Mouse (Mus musculus): ENCODE results near the gene Srp72.

Gene Srp72

DNA sequence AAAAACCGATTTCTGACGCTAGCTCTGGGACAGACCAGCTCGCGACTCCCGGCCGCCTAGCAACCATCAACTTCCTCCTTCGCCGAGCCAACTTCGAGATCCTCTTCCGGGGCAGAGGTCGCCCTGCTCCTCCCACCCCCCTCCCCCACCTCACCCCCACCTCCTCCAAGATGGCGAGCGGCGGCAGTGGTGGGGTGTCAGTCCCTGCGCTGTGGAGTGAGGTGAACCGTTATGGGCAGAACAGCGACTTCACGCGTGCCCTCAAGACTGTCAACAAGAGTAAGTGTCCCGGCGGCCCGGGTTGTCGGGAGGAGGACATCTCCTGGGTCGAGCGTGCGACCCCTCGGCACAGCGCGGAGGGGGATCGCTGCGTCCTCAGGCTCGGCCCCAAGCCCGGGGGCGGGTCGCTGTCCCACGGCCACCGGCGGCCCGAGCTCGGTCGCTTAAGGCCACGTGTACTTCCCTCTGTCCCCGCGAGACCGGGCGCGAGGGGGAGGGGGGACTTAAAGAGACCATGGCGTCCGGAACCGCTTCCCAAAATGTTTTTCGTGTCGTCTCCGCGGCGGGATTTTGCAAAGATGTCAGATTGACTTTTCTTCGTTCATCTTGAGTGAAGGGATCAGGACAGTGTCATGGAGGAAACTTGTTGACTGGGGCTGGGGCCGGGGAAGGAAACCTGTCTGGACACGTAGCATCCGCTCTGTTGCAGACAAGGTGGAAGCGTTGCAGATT lies at the start of gene Srp72:
TSS of gene Srp72 (plus strand) at position 130 of the 732 bp plus-strand sequence.
- DNase-seq (ENCODE audit: low spot score in 2 of 2): peak; percentile 68 to 91

GRCm38 (mm10) chr5:76928124-76928832 lies 46.2 kb upstream of the Srp72 start:
- no peak for DNase-seq (ENCODE audit: low spot score in 2 of 2)

GRCm38 (mm10) chr5:76929180-76929877 lies 45.2 kb upstream of the Srp72 start:
- DNase-seq (ENCODE audit: low spot score in 2 of 2): no peak

DNA sequence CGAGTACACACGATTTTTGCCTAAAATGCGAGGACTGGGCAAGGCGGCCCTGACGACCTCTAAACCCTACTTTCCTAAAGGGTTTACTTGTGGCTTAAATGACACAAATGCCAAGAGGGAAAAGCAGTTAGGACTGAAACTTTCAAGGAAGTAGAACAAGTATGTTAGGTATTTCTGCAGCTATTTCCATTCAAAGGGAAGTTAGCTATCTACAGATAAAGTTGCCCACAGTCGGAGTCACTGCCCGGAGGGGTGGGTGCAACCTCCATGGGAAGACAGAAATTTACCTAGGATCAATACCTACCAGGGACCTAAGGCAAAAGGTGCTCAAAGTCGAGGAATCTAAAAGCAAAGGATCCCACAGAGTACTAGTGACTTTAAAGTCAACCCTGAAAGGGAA lies 34.8 kb upstream of the Srp72 start:
- DNase-seq (ENCODE audit: low spot score in 2 of 2): no peak

GRCm38 (mm10) chr5:76941975-76942374 lies 32.5 kb upstream of the Srp72 start:
- DNase-seq (ENCODE audit: low spot score in 2 of 2): no peak

DNA sequence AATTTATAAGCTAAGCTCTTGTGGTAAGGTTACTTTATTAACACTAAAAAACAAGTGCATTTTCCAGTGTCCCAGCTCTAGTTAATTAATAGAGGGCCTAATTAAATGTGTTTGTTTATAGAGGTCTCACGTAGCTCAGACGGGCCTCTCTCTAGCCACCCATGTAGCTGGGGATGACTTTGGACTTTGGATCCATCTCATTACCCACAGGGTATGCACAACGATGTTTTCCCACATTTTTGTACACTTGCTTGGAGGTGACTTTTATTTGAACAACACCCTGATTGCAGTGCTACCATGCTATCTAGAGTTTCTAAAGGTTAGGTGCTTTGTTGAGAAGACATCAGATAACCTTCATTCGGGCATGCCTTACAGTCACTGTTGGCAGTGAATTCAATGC lies 32.0 kb upstream of the Srp72 start:
- DNase-seq (ENCODE audit: low spot score in 2 of 2): no peak

DNA sequence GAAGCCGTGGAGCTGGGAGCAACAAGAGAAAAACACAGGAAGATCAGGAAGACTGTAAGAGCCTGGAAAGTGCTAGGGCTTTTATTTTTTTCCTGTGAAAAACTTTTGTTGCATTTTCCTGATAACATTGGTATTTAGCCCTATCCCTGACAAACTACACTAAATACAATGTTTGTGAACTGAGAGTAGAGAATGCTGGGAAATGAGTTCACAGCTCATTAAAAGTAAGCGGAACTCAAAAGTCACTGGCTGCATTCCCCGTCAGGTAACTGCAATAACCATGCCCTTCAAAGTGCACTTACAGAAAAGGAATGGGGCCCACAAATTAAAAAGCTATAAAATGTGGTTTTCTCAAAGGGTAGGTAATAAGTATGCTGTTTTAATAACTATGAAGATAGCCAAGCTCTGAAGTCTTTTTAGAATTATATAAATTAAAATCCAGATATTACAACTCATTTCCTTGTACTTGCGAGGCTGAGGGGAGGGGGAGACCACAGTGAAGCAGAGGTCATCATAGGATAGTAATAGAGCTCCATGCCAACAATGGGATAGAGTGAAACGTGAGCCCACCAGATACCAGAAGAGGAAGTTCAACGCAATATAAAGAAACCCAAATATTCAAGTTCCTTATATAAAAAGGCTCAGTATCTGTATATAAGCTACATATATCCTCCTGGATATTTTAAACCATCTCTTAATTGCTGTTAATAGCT lies 29.4 kb upstream of the Srp72 start:
- no peak for DNase-seq (ENCODE audit: low spot score in 2 of 2)

DNA sequence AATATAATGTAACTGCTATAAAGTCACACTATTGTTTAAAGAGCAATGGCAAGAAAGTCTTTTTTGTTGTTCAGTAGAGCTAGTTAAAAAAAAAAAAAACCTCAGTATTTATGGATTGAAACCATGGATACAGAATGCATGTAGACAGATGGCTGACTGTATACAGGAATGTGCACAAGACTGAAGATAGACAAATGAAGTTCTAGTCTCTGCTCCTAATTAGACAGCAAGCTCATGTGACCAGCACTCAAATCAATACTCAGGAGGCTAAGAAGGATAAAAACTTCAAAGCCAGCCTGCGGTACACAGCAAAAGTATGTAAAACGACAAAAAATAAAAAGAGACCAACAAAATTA lies 28.8 kb upstream of the Srp72 start:
- DNase-seq (ENCODE audit: low spot score in 2 of 2): no peak

DNA sequence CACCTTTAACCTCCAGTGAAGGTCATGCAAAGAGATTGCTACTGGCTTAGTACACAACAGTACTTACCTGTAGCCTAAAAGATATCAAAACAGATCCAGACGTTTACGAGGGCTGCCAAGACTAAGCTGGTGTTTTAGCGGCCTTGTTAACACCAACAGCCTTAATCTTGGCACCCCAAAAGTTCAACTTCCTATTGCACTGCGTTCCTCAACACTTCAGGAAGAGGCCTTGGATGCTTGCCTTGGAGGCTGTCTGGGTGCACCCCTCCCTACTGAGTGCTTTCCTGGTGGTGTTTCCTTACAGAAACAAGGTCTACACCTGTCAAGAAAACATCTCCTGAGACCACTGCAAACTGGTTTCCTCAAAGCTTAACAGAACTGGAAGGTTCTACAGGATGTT lies 27.3 kb upstream of the Srp72 start:
- no peak for DNase-seq (ENCODE audit: low spot score in 2 of 2)

DNA sequence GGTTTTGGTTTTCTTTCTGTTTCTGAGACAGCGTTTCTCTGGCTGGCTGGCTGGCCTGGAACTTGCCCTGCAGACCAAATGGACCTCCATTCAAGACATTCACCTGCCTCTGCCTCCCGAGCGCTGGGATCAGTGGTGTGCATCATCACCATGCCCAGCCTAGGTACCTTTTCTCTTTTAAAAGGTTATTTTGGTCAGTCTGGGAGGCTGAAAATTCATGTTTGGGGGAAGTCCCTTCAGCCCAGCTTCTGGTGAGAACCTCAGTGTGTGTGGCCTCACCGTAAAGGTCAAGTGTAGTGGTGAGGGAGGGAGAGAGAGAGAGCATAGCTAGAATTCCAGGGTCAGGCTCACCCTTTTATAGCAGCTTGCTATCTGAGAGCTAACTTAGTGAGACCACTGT lies 26.7 kb upstream of the Srp72 start:
- no peak for DNase-seq (ENCODE audit: low spot score in 2 of 2)

DNA sequence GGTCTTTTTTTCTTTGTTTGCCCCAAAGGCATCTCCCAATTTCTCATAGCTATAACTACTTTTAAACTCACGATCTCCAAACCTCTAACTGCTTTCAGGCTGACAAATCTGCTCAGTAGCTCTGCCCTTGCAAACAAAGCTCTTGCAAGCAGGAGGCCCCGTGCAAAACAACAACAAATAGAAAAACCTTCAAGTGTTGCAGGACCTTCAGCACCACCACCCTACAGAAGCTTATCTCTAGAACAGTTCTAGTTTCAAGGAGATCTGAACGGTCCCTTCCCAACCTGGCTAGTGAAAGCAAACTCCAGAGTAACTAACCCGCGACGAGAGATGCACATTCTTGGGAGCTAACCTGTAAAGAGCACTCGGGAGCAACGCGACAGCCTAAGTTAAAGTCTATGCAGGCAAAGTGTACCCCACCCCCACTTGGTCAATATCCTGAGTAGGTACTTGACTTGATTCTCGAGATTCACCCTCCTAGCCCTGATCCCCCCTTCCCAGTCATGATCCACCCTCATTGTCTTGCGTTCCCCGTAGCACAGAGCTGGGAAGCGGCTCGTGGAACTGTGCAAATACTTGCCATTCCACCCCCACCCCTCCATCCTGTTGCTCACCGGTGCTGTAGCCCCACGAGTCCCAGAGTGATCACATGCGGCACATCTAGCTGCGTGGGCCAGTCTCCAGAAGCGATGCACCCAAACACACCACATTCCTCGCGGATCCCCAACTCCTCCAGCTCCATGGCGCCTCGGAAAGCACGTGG lies 24.0 kb upstream of the Srp72 start:
- peak in 1 of 2 experiments; percentile 21 for DNase-seq (ENCODE audit: low spot score in 2 of 2)

GRCm38 (mm10) chr5:76951106-76952027 lies 23.1 kb upstream of the Srp72 start, which contains the start of the genes Paics and Ppat:
TSS of gene Paics (plus strand) at chr5:76951307.
TSS of gene Ppat (minus strand) at chr5:76951578.
- DNase-seq (ENCODE audit: low spot score in 2 of 2): peak; percentile 95 to 100

DNA sequence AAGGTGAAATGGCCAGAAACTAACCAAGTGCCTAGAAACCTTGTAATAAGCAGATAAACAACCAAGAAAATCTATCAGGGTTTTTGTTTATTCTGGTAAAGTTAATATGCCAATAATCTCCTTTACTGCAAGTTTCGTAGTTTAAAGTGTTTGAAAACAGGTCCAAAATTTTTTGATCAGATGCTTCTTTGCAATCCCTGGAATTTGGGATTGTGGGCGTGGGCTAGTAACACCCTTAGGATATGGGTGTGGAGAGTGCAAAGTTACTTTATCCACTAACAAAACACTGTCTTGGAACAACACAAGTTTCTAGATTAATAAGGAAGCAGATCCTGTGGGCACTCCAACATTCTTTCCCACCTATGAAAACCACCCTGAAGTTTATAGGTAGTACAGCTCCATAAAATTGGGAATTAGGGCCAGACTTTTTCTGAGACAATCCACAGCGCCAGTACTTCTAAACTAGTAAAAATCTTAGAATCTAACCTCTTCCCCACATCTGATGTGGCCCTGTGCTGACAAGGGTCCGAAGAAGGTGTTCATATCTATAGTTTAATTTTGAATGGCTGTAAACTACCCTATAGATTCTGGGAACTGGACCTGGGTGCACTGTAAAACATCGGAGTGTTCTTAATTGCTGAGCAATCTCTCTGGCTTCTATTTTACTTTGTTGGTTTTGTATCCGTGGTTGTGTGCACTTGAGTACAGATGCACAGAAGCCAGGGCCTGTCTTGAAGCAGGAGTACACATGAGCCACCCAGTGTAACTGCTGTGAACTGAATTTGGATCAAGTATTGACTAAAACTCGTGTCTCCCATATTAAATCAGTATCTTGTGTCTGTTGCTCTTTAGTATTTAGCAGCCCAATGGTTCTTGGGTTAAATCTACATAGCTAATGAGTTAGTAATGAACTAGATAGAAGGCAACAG lies 22.1 kb upstream of the Srp72 start:
- no peak for DNase-seq (ENCODE audit: low spot score in 2 of 2)

DNA sequence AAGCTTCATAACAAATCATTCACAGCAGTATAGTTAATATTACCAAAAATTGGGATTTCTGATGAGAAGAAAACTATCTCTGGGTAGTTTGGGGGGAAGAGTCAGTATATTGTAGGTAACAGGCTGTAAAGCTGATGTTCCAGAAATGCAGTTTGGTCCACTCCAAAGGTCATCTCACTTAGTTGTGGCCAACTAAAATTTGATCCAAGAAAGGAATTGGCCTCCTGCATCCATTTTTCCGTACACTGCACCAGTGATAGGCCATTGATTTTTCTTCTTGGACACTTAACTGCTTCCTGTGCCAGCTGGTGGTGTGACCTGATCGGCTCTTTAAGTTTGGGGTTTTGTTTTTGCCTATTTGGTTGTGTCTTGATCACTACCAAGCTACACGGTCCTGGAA lies 20.7 kb upstream of the Srp72 start:
- no peak for DNase-seq (ENCODE audit: low spot score in 2 of 2)

GRCm38 (mm10) chr5:76954271-76954900 lies 20.1 kb upstream of the Srp72 start:
- no peak for DNase-seq (ENCODE audit: low spot score in 2 of 2)

- no peak for DNase-seq (ENCODE audit: low spot score in 2 of 2)
These were observed 19.0 kb upstream of the Srp72 start for GRCm38 (mm10) chr5:76955474-76955873.

- peak in 1 of 2 experiments; percentile 19 for DNase-seq (ENCODE audit: low spot score in 2 of 2)
These were observed 16.5 kb upstream of the Srp72 start for GRCm38 (mm10) chr5:76957954-76958353.

DNA sequence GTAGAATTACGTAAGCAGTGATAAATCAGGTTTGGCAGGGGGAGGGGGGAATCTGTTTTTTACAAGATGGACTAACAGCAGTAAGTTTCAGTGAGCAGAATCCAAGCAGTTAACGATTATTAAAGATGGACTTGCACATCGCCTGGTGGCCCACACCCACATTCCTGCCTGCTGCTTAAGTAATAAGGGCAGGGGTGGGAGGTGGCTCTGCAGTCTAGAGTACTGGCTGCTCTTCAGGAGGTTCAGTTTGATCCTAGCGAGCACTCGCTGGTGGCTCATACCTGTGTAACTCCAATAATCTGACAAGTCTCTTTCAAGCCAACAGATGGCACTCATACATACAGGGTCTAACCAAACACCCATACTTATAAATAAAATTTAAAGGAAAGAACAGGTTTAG lies 14.9 kb upstream of the Srp72 start:
- no peak for DNase-seq (ENCODE audit: low spot score in 2 of 2)

GRCm38 (mm10) chr5:76962545-76962944 lies 11.9 kb upstream of the Srp72 start:
- DNase-seq (ENCODE audit: low spot score in 2 of 2): no peak

Measured in spleen, postnatal 10 days (tissue).